Mouse (Mus musculus) kidney, postnatal 0 days (tissue): ENCODE measurements around the gene Csf3r. TPM values are rescaled to one million over a fixed set of nuclear protein-coding genes. Genes with fewer than 3 reads are reported as not detected.

Experiments used
- ATAC-seq: fragments of 200-750 bp; cut with Nextera tagmentation; replicated peaks from 2 replicates; pipeline ENCODE4 v1.8.0; 2017; ENCODE audit warnings: low read depth, moderate number of reproducible peaks, moderate TSS enrichment, moderate library complexity; ENCODE audit not compliant: low FRiP score
- DNase-seq: peaks from one replicate; pipeline ENCODE4 v3.0.0-alpha.2; 2016; ENCODE audit warnings: low spot score
- H3K27ac ChIP-seq: fragments of 300-500 bp; sonication (generic); 2 replicates; pipeline ENCODE4 v1.5.1; 2014; ENCODE audit warnings: mild to moderate bottlenecking
- H3K27me3 ChIP-seq: fragments of 300-500 bp; sonication (generic); 2 replicates; pipeline ENCODE4 v1.6.1; 2014; ENCODE audit warnings: low read length, mixed read lengths; ENCODE audit not compliant: insufficient read depth
- H3K36me3 ChIP-seq: fragments of 300-500 bp; sonication (generic); 2 replicates; pipeline ENCODE4 v1.6.1; 2014; ENCODE audit warnings: low read length, mixed read lengths; ENCODE audit not compliant: insufficient read depth
- H3K4me1 ChIP-seq: fragments of 300-500 bp; sonication (generic); replicated peaks from 2 replicates; pipeline ENCODE4 v1.6.1; 2014; ENCODE audit warnings: antibody characterized with exemption, low read length, mixed read lengths; ENCODE audit not compliant: insufficient read depth
- H3K4me2 ChIP-seq: fragments of 300-500 bp; sonication (generic); 2 replicates; pipeline ENCODE4 v1.6.1; 2014; ENCODE audit warnings: mild to moderate bottlenecking, low read length, moderate library complexity, mixed read lengths
- H3K4me3 ChIP-seq: fragments of 300-500 bp; sonication (generic); replicated peaks from 2 replicates; pipeline ENCODE4 v1.5.1; 2014; ENCODE audit warnings: low read depth, low read length
- H3K9ac ChIP-seq: fragments of 300-500 bp; sonication (generic); 2 replicates; pipeline ENCODE4 v1.6.1; 2014; ENCODE audit warnings: low read depth, low read length
- H3K9me3 ChIP-seq: fragments of 300-500 bp; sonication (generic); replicated peaks from 2 replicates; pipeline ENCODE4 v1.6.1; 2016; ENCODE audit warnings: low read length, inconsistent platforms, mixed read lengths
- CTCF ChIP-seq: IDR thresholded peaks from 2 replicates; pipeline ENCODE4 v1.5.1; 2016; ENCODE audit warnings: antibody characterized with exemption, low read depth, mild to moderate bottlenecking, moderate library complexity
- WGBS: fragments of 180-500 bp; shearing (Covaris S2); extraction: QIAGEN DNeasy Blood & Tissue Kit; methylation state at CpG from one replicate; pipeline ENCODE4 v1.1.7; 2014; 5-methylcytosine and 5-hydroxymethylcytosine counted together
- polyA plus RNA-seq: library from polyadenylated mRNA; unstranded; fragments of >200 nt; fragmentation: Nextera tagmentation; extraction: Ambion mirVana; gene quantifications from 2 replicates; pipeline ENCODE4 v1.2.1, GENCODE M21; 2015

Gene Csf3r
- polyA plus RNA-seq, 1 experiment from 2014 or later = 0.82 TPM

DNA sequence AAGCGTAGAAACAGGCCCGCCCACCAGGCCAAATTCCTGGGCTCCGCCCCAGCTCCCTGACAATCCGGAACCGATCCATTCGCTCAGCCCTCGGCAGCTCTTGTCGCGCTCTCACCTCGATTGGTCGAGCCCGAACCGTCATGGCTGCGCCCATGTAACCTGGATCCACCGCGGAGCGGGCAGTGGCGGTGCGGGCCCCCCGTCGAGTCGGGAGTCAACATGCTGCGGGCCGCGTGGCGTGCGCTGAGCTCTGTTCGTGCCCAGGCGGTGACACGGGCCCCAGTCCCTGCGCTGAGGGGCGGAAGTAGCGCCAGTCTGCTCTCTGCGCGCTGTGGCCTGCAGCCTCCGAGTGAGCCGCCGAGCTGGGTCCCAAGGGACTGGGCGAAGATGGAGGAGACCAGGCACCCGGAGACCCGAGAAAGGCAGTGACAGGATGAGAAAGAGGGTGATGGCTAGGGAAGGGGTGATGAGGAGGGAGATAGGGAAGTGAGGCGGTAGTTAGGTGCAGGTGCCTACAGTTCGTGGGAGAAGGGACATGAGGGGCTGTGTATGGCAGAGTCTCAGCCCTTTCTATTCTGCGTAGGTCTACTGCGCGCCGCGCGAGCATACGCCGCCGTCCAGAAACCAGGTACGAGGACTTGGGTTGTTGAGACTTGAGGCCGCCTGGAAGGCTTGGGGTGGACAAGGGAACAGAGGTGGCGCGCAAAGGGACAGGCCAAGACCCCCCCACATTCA lies 22.7 kb downstream of the Csf3r start, which contains the start of gene Mrps15:
TSS of gene Mrps15 (plus strand) at position 75 of the 735 bp plus-strand sequence.
- no peak for TF ChIP-seq CTCF
- Histone ChIP-seq H3K27ac (peak within 1 kb of the TSS; percentile 72), H3K36me3 (peaks cover 13% of the 10 kb centered on the region; the same call in 1 of the 2 replicates), H3K4me3 (peak within 1 kb of the TSS; percentile 97), H3K9ac (peak within 1 kb of the TSS; percentile 71), H3K4me2 (peak within 1 kb of the TSS; percentile 94), H3K4me1 (0 out of 2 replicates have a peak, but pooled peaks cover 9% of the 10 kb centered on the region), H3K9me3 (no peaks in the 10 kb centered on the region), H3K27me3 (no peaks in the 10 kb centered on the region)
- ATAC-seq (peak; percentile 93), DNase-seq (peak; percentile 96)
- under 1% methylated on average over 56 of the region's 56 CpGs for WGBS

DNA sequence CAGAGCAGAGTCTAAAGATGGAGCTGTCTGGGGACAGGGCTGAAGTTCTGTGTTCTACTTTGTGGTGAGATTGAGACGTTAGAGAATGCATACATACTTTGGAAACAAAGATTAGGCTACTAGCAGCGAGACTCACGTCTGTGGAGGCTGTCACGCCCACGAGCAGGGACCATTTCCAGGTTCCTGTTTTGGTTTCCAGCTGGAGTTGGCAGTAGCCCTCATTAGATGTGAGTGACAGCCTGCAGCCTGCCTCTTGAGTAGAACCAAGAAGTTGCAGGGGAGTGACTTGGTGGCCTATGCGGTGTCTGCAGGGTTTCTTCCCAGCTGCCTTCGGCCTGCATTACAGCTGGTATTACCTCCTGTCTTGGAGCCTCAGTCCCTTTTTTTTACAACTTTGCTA lies 27.3 kb downstream of the Csf3r start:
- TF ChIP-seq CTCF = no peak
- no peak overlapping the region for H3K9ac ChIP-seq
- no peak for DNase-seq
- H3K36me3 ChIP-seq = peaks cover 33% of the 10 kb centered on the region; the same call in 1 of the 2 replicates
- H3K27ac ChIP-seq = no peak overlapping the region
- no peaks in the 10 kb centered on the region for H3K9me3 ChIP-seq
- 70% methylated on average over 7 of the region's 7 CpGs for WGBS
- H3K4me2 ChIP-seq = no peak overlapping the region
- no peaks in the 10 kb centered on the region for H3K27me3 ChIP-seq
- no peak overlapping the region for H3K4me3 ChIP-seq
- 0 out of 2 replicates have a peak, but pooled peaks cover 9% of the 10 kb centered on the region for H3K4me1 ChIP-seq
- ATAC-seq = no peak

DNA sequence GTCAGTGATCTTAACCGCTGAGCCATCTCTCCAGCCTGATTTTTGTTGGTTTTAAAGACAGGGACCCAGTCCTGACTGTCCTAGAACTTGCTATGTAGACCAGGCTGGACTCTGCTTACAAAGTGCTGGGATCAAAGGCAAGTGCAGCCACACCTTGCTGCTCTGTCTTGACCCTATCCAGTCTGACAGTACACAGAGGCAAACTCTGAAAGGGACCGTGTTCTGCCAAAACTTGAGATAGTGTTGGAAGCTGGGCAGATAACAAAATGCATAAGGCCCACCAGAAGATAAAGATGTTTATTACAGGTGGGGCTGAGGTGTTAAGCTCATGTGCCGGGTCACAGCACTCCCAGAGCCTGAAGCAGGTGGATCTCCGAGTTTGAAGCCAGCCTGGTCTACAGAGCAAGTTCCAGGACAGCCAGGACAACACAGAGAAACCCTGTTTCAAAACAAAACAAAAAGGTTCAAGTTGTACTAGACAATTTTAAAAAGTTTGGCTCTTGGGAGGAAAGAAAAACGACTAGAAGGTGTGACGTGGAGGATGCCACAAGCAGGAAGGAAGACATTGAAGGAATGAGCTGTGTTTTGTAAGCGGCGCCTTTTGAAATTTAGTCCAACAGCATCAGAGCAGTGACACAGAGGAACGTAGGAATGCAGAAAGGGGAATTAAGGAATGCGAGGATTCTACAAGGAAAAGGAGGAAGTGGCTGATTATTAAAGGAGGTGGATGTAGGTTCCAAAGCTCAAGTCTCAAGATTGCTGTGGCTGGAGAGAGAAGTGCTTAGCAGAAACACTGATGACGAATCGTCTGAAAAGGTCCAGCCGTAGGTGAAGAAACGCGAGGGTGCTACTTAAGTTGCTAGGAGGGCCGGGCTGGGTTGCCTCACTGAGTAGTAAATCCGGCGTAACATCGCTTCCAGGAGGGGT lies 33.1 kb downstream of the Csf3r start:
- Histone ChIP-seq H3K36me3 (0 out of 2 replicates have a peak, but pooled peaks cover 21% of the 10 kb centered on the region), H3K4me1 (peaks cover 6% of the 10 kb centered on the region; the same call in 1 of the 2 replicates), H3K27ac (no peak overlapping the region), H3K9ac (peak overlapping the region; percentile 57), H3K4me3 (peak overlapping the region; percentile 62), H3K4me2 (peak overlapping the region; percentile 87), H3K27me3 (no peaks in the 10 kb centered on the region), H3K9me3 (no peaks in the 10 kb centered on the region)
- no peak for TF ChIP-seq CTCF
- DNase-seq (peak; percentile 36), ATAC-seq (0 out of 2 replicates have a peak, but pooled peaks have one; percentile 5)
- WGBS = 14% methylated on average over 19 of the region's 19 CpGs

DNA sequence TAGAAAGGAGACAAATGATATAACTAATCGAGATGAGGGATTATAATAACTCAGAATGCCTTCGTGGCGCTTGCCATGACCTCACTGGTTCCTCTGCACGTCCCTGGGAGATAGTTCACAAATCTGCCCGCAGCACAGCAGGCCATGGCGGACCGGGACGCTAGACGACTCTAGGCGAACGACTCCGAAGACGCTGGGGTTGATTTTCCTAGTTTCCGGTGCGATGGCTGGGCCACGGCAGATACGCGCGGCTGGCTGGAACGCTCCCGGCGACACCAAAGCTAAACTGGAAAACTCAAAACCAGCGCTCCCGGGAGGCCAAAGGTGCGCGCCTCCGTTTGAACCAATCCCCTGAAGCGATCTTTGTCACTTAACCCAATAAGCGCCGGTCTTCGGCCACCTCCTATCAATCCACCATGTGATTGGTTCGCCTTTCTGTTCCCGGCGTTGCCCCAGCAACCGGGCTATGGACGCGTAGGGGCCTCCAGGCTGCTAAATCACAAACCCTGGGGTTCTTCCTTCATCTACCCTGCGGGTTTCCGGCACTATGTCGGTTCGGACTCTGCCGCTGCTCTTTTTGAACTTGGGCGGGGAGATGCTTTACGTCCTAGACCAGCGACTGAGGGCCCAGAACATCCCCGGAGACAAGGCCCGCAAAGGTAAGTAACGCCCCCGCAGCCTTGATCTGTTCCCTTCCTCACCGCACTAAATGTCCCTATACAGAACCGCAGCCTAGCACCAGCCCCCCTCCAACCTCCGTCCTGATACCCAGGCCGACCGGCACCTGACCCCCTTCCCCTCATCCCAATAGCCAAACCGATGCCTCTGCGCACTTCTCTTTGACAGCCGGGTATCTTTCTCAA lies 34.0 kb downstream of the Csf3r start, which contains the start of gene Oscp1:
TSS of gene Oscp1 (plus strand) at position 432 of the 863 bp plus-strand sequence.
- peak; percentile 98 for ATAC-seq
- Histone ChIP-seq H3K4me3 (peak within 1 kb of the TSS; percentile 62), H3K9ac (peak within 1 kb of the TSS; percentile 64), H3K27ac (0 out of 2 replicates have a peak within 1 kb of the TSS, but pooled peaks have one; percentile 25), H3K27me3 (no peaks in the 10 kb centered on the region), H3K4me1 (peaks cover 6% of the 10 kb centered on the region; the same call in 1 of the 2 replicates), H3K4me2 (peak within 1 kb of the TSS; percentile 87), H3K9me3 (no peaks in the 10 kb centered on the region), H3K36me3 (0 out of 2 replicates have a peak, but pooled peaks cover 18% of the 10 kb centered on the region)
- TF ChIP-seq CTCF = no peak
- under 1% methylated on average over 57 of the region's 57 CpGs for WGBS
- DNase-seq = peak; percentile 99

DNA sequence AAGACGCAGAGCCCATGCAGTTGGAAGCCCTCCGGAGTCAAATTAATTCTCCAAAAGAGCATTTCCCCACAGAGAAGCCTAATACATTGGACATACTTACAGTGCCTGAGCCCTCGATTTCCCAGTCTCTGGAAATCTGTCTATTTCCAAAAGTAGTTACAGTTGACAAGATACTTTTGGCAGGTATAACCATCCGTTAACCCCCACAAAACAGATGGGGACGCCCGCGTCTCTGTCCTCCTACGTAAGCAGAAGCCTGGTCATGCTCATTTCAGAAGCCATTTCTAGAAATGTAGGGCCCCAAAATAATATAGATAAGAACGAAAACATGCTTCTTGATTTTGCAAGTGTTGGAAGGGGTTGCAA lies 34.6 kb downstream of the Csf3r start:
- WGBS = 33% methylated on average over 9 of the region's 9 CpGs
- Histone ChIP-seq H3K9ac (peak overlapping the region; percentile 64), H3K27ac (no peak overlapping the region), H3K4me1 (peaks cover 6% of the 10 kb centered on the region; the same call in 1 of the 2 replicates), H3K36me3 (0 out of 2 replicates have a peak, but pooled peaks cover 16% of the 10 kb centered on the region), H3K27me3 (no peaks in the 10 kb centered on the region), H3K4me3 (peak overlapping the region; percentile 62), H3K4me2 (peak overlapping the region; percentile 87), H3K9me3 (no peaks in the 10 kb centered on the region)
- ATAC-seq = no peak
- no peak for TF ChIP-seq CTCF
- no peak for DNase-seq
